Mouse (Mus musculus): Measurements from ENCODE around the gene Hmgb1.

Hmgb1 gene

GRCm38 (mm10) chr5:148996709-148997037, 187.6 kb downstream of the Hmgb1 start:
- no peak for DNase-seq (ENCODE audit: low read depth, low spot score)
